Mouse (Mus musculus) cerebral cortex, adult 2 months (tissue): ENCODE measurements around the gene Arid1b.

Source experiments
- WGBS: fragments of 180-500 bp; shearing (Covaris S2); methylation state at CpG from one replicate; pipeline ENCODE4 v1.1.7; 2018; 5-methylcytosine and 5-hydroxymethylcytosine counted together

Arid1b gene

GRCm38 (mm10) chr17:5273685-5274084 lies 279.6 kb downstream of the Arid1b start:
- WGBS, result 50% methylated on average over 3 of the region's 3 CpGs

- WGBS, result 57% methylated on average over 3 of the region's 3 CpGs
Observed at GRCm38 (mm10) chr17:5274429-5274828, 280.3 kb downstream of the Arid1b start.

- WGBS, result 85% methylated on average over 6 of the region's 6 CpGs
Observed at GRCm38 (mm10) chr17:5275749-5276148, 281.6 kb downstream of the Arid1b start.

- 46% methylated on average over 17 of the region's 17 CpGs for WGBS
Observed at GRCm38 (mm10) chr17:5277137-5277871, 283.2 kb downstream of the Arid1b start.

GRCm38 (mm10) chr17:5280499-5281053 lies 286.4 kb downstream of the Arid1b start:
- 72% methylated on average over 4 of the region's 4 CpGs for WGBS

GRCm38 (mm10) chr17:5284783-5285182 lies 290.7 kb downstream of the Arid1b start:
- WGBS, result 42% methylated on average over 10 of the region's 10 CpGs

- WGBS, result 26% methylated on average over 13 of the region's 13 CpGs
Observed at GRCm38 (mm10) chr17:5285877-5286440, 291.8 kb downstream of the Arid1b start.

GRCm38 (mm10) chr17:5286571-5287209 lies 292.6 kb downstream of the Arid1b start:
- 28% methylated on average over 15 of the region's 15 CpGs for WGBS

- 37% methylated on average over 4 of the region's 4 CpGs for WGBS
Observed at GRCm38 (mm10) chr17:5287210-5287591, 293.1 kb downstream of the Arid1b start.

GRCm38 (mm10) chr17:5287641-5288040 lies 293.5 kb downstream of the Arid1b start:
- 39% methylated on average over 9 of the region's 9 CpGs for WGBS

- 66% methylated on average over 9 of the region's 9 CpGs for WGBS
Observed at GRCm38 (mm10) chr17:5293653-5294584, 299.8 kb downstream of the Arid1b start.

GRCm38 (mm10) chr17:5295086-5295947 lies 301.2 kb downstream of the Arid1b start:
- WGBS, result 44% methylated on average over 19 of the region's 19 CpGs

GRCm38 (mm10) chr17:5295948-5296262 lies 301.8 kb downstream of the Arid1b start:
- 58% methylated on average over 7 of the region's 7 CpGs for WGBS

- 78% methylated on average over 4 of the region's 4 CpGs for WGBS
Observed at GRCm38 (mm10) chr17:5297491-5297890, 303.4 kb downstream of the Arid1b start.

- WGBS, result 91% methylated on average over 10 of the region's 10 CpGs
Observed at GRCm38 (mm10) chr17:5297984-5298383, 303.9 kb downstream of the Arid1b start.

- WGBS, result 57% methylated on average over 5 of the region's 5 CpGs
Observed at GRCm38 (mm10) chr17:5298891-5299559, 304.9 kb downstream of the Arid1b start.

- WGBS, result 57% methylated on average over 11 of the region's 11 CpGs
Observed at GRCm38 (mm10) chr17:5302971-5303746, 309.0 kb downstream of the Arid1b start.

- WGBS, result 80% methylated on average over 10 of the region's 10 CpGs
Observed at GRCm38 (mm10) chr17:5305783-5306477, 311.8 kb downstream of the Arid1b start.

GRCm38 (mm10) chr17:5309930-5310329 lies 315.8 kb downstream of the Arid1b start:
- 27% methylated on average over 5 of the region's 5 CpGs for WGBS
